Mouse (Mus musculus): Measurements from ENCODE around the gene Lce3c. TPM values are rescaled to one million over a fixed set of nuclear protein-coding genes. Genes with fewer than 3 reads are reported as not detected.

The Lce3c gene
- polyA plus RNA-seq (2014; fragmentation: Illumina TruSeq; extraction: RNeasy Lipid Tissue Mini Kit (QIAGEN cat#74804); ENCODE audit: low replicate concordance) = not detected

GRCm38 (mm10) chr3:92944186-92944585 lies at the start of gene Lce3c:
Lce3c (plus strand) TSS chr3:92944486.

GRCm38 (mm10) chr3:92926130-92926529 lies 18.2 kb upstream of the Lce3c start, which contains the start of gene Lce3a:
Lce3a (minus strand) TSS chr3:92926230.

GRCm38 (mm10) chr3:92932679-92933078 lies 11.6 kb upstream of the Lce3c start, which contains the start of gene Lce3b:
Lce3b (plus strand) TSS chr3:92932979.

GRCm38 (mm10) chr3:92957090-92957489 lies 12.8 kb downstream of the Lce3c start, which contains the start of gene Lce3d:
Lce3d (plus strand) TSS chr3:92957390.

GRCm38 (mm10) chr3:92966761-92967160 lies 22.5 kb downstream of the Lce3c start, which contains the start of gene Lce3e:
Lce3e (plus strand) TSS chr3:92967061.

GRCm38 (mm10) chr3:92991926-92992325 lies 47.6 kb downstream of the Lce3c start, which contains the start of gene Lce3f:
Lce3f (plus strand) TSS chr3:92992226.

Other genes with a start within 250 kb of the Lce3c start
- gene Lce1e, start 235.4 kb upstream of the Lce3c start, polyA plus RNA-seq (2014; fragmentation: Illumina TruSeq; extraction: RNeasy Lipid Tissue Mini Kit (QIAGEN cat#74804); ENCODE audit: low replicate concordance) = not detected
- not detected for gene Lce1f, start 224.1 kb upstream of the Lce3c start, polyA plus RNA-seq (2014; fragmentation: Illumina TruSeq; extraction: RNeasy Lipid Tissue Mini Kit (QIAGEN cat#74804); ENCODE audit: low replicate concordance)
- not detected for gene Gm38119, start 205.4 kb upstream of the Lce3c start, polyA plus RNA-seq (2014; fragmentation: Illumina TruSeq; extraction: RNeasy Lipid Tissue Mini Kit (QIAGEN cat#74804); ENCODE audit: low replicate concordance)
- not detected for gene Lce1g, start 192.1 kb upstream of the Lce3c start, polyA plus RNA-seq (2014; fragmentation: Illumina TruSeq; extraction: RNeasy Lipid Tissue Mini Kit (QIAGEN cat#74804); ENCODE audit: low replicate concordance)
- gene Lce1h, start 179.4 kb upstream of the Lce3c start, polyA plus RNA-seq (2014; fragmentation: Illumina TruSeq; extraction: RNeasy Lipid Tissue Mini Kit (QIAGEN cat#74804); ENCODE audit: low replicate concordance) = not detected
- not detected for gene Lce1i, start 165.6 kb upstream of the Lce3c start, polyA plus RNA-seq (2014; fragmentation: Illumina TruSeq; extraction: RNeasy Lipid Tissue Mini Kit (QIAGEN cat#74804); ENCODE audit: low replicate concordance)
- not detected for gene Lce1j, start 154.0 kb upstream of the Lce3c start, polyA plus RNA-seq (2014; fragmentation: Illumina TruSeq; extraction: RNeasy Lipid Tissue Mini Kit (QIAGEN cat#74804); ENCODE audit: low replicate concordance)
- gene Lce1k, start 136.6 kb upstream of the Lce3c start, polyA plus RNA-seq (2014; fragmentation: Illumina TruSeq; extraction: RNeasy Lipid Tissue Mini Kit (QIAGEN cat#74804); ENCODE audit: low replicate concordance) = not detected
- gene Kprp, start 117.2 kb upstream of the Lce3c start, polyA plus RNA-seq (2014; fragmentation: Illumina TruSeq; extraction: RNeasy Lipid Tissue Mini Kit (QIAGEN cat#74804); ENCODE audit: low replicate concordance) = not detected
- gene Lce1l, start 93.2 kb upstream of the Lce3c start, polyA plus RNA-seq (2014; fragmentation: Illumina TruSeq; extraction: RNeasy Lipid Tissue Mini Kit (QIAGEN cat#74804); ENCODE audit: low replicate concordance) = not detected
- not detected for gene 2310050C09Rik, start 74.3 kb upstream of the Lce3c start, polyA plus RNA-seq (2014; fragmentation: Illumina TruSeq; extraction: RNeasy Lipid Tissue Mini Kit (QIAGEN cat#74804); ENCODE audit: low replicate concordance)
- not detected for gene Lce3a, start 18.3 kb upstream of the Lce3c start, polyA plus RNA-seq (2014; fragmentation: Illumina TruSeq; extraction: RNeasy Lipid Tissue Mini Kit (QIAGEN cat#74804); ENCODE audit: low replicate concordance)
- gene Lce3b, start 11.5 kb upstream of the Lce3c start, polyA plus RNA-seq (2014; fragmentation: Illumina TruSeq; extraction: RNeasy Lipid Tissue Mini Kit (QIAGEN cat#74804); ENCODE audit: low replicate concordance) = not detected
- not detected for gene Lce3d, start 12.9 kb downstream of the Lce3c start, polyA plus RNA-seq (2014; fragmentation: Illumina TruSeq; extraction: RNeasy Lipid Tissue Mini Kit (QIAGEN cat#74804); ENCODE audit: low replicate concordance)
- gene Lce3e, start 22.6 kb downstream of the Lce3c start, polyA plus RNA-seq (2014; fragmentation: Illumina TruSeq; extraction: RNeasy Lipid Tissue Mini Kit (QIAGEN cat#74804); ENCODE audit: low replicate concordance) = not detected
- not detected for gene Lce3f, start 47.7 kb downstream of the Lce3c start, polyA plus RNA-seq (2014; fragmentation: Illumina TruSeq; extraction: RNeasy Lipid Tissue Mini Kit (QIAGEN cat#74804); ENCODE audit: low replicate concordance)
- gene Crct1, start 71.2 kb downstream of the Lce3c start, polyA plus RNA-seq (2014; fragmentation: Illumina TruSeq; extraction: RNeasy Lipid Tissue Mini Kit (QIAGEN cat#74804); ENCODE audit: low replicate concordance) = not detected
- not detected for gene Lce1m, start 74.6 kb downstream of the Lce3c start, polyA plus RNA-seq (2014; fragmentation: Illumina TruSeq; extraction: RNeasy Lipid Tissue Mini Kit (QIAGEN cat#74804); ENCODE audit: low replicate concordance)
- not detected for gene Gm4858, start 124.3 kb downstream of the Lce3c start, polyA plus RNA-seq (2014; fragmentation: Illumina TruSeq; extraction: RNeasy Lipid Tissue Mini Kit (QIAGEN cat#74804); ENCODE audit: low replicate concordance)
- not detected for gene Crnn, start 200.3 kb downstream of the Lce3c start, polyA plus RNA-seq (2014; fragmentation: Illumina TruSeq; extraction: RNeasy Lipid Tissue Mini Kit (QIAGEN cat#74804); ENCODE audit: low replicate concordance)

All from small intestine, adult 10 weeks (tissue).